Mouse (Mus musculus): Measurements from ENCODE around the gene Ccr6.
"Not testable (repeated sequence)": the region's sequence is repeated elsewhere in the genome, so short reads cannot be mapped to it uniquely, and the experiment has no call there.

Ccr6 gene

GRCm38 (mm10) chr17:8233618-8234214 is 2.1 kb upstream of the Ccr6 start:
- no peak for DNase-seq (ENCODE audit: extremely low read depth, low read depth, low spot score)

GRCm38 (mm10) chr17:8234537-8234936 is 1.3 kb upstream of the Ccr6 start:
- no peak for DNase-seq (ENCODE audit: extremely low read depth, low read depth, low spot score)

- no peak for DNase-seq (ENCODE audit: extremely low read depth, low read depth, low spot score)
Measured at GRCm38 (mm10) chr17:8238012-8238710, 2.3 kb downstream of the Ccr6 start.

GRCm38 (mm10) chr17:8239561-8239960 is 3.7 kb downstream of the Ccr6 start:
- no peak for DNase-seq (ENCODE audit: extremely low read depth, low read depth, low spot score)

- no peak for DNase-seq (ENCODE audit: extremely low read depth, low read depth, low spot score)
Measured at GRCm38 (mm10) chr17:8240517-8240916, 4.7 kb downstream of the Ccr6 start.

GRCm38 (mm10) chr17:8241645-8242044 is 5.8 kb downstream of the Ccr6 start:
- no peak for DNase-seq (ENCODE audit: extremely low read depth, low read depth, low spot score)

- DNase-seq (ENCODE audit: extremely low read depth, low read depth, low spot score), result no peak
Measured at GRCm38 (mm10) chr17:8242186-8242585, 6.3 kb downstream of the Ccr6 start.

GRCm38 (mm10) chr17:8244124-8244523 is 8.3 kb downstream of the Ccr6 start:
- no peak for DNase-seq (ENCODE audit: extremely low read depth, low read depth, low spot score)

GRCm38 (mm10) chr17:8246102-8246754 is 10.4 kb downstream of the Ccr6 start:
- DNase-seq (ENCODE audit: extremely low read depth, low read depth, low spot score), result no peak

- no peak for DNase-seq (ENCODE audit: extremely low read depth, low read depth, low spot score)
Measured at GRCm38 (mm10) chr17:8251704-8252103, 15.9 kb downstream of the Ccr6 start.

- no peak for DNase-seq (ENCODE audit: extremely low read depth, low read depth, low spot score)
Measured at GRCm38 (mm10) chr17:8254268-8254667, 18.4 kb downstream of the Ccr6 start.

- DNase-seq (ENCODE audit: extremely low read depth, low read depth, low spot score), result no peak
Measured at GRCm38 (mm10) chr17:8254914-8255313, 19.1 kb downstream of the Ccr6 start.

- DNase-seq (ENCODE audit: extremely low read depth, low read depth, low spot score), result no peak
Measured at GRCm38 (mm10) chr17:8255583-8255982, 19.7 kb downstream of the Ccr6 start.

- DNase-seq (ENCODE audit: extremely low read depth, low read depth, low spot score), result no peak
Measured at GRCm38 (mm10) chr17:8256982-8257381, 21.1 kb downstream of the Ccr6 start.

- not testable (repeated sequence) for DNase-seq (ENCODE audit: extremely low read depth, low read depth, low spot score)
Measured at GRCm38 (mm10) chr17:8264638-8265037, 28.8 kb downstream of the Ccr6 start.

GRCm38 (mm10) chr17:8272054-8272749 is 36.4 kb downstream of the Ccr6 start:
- no peak for DNase-seq (ENCODE audit: extremely low read depth, low read depth, low spot score)

GRCm38 (mm10) chr17:8272951-8273350 is 37.1 kb downstream of the Ccr6 start:
- no peak for DNase-seq (ENCODE audit: extremely low read depth, low read depth, low spot score)

GRCm38 (mm10) chr17:8276071-8276470 is 40.2 kb downstream of the Ccr6 start:
- DNase-seq (ENCODE audit: extremely low read depth, low read depth, low spot score), result no peak

GRCm38 (mm10) chr17:8276680-8277079 is 40.8 kb downstream of the Ccr6 start:
- no peak for DNase-seq (ENCODE audit: extremely low read depth, low read depth, low spot score)

- DNase-seq (ENCODE audit: extremely low read depth, low read depth, low spot score), result no peak
Measured at GRCm38 (mm10) chr17:8277266-8277665, 41.4 kb downstream of the Ccr6 start.

GRCm38 (mm10) chr17:8278356-8278755 is 42.5 kb downstream of the Ccr6 start:
- no peak for DNase-seq (ENCODE audit: extremely low read depth, low read depth, low spot score)

Data from fat pad, adult 2 months (tissue).